Mouse (Mus musculus) testis, adult 2 months (tissue): ENCODE results near the gene Hcfc1.

Source experiments
- CTCF ChIP-seq: fragments of 200-500 bp; IDR thresholded peaks from 2 replicates; pipeline ENCODE4 v1.5.1; 2012; ENCODE audit warnings: low read depth, mild to moderate bottlenecking, inconsistent platforms, low read length, moderate library complexity; ENCODE audit not compliant: control insufficient read depth, insufficient read depth, insufficient replicate concordance
- POLR2A ChIP-seq: fragments of 200-500 bp; IDR thresholded peaks from 2 replicates; pipeline ENCODE4 v1.6.1; 2012; ENCODE audit warnings: low read depth, mild to moderate bottlenecking, inconsistent platforms, low read length, moderate library complexity; ENCODE audit not compliant: control insufficient read depth

DNA sequence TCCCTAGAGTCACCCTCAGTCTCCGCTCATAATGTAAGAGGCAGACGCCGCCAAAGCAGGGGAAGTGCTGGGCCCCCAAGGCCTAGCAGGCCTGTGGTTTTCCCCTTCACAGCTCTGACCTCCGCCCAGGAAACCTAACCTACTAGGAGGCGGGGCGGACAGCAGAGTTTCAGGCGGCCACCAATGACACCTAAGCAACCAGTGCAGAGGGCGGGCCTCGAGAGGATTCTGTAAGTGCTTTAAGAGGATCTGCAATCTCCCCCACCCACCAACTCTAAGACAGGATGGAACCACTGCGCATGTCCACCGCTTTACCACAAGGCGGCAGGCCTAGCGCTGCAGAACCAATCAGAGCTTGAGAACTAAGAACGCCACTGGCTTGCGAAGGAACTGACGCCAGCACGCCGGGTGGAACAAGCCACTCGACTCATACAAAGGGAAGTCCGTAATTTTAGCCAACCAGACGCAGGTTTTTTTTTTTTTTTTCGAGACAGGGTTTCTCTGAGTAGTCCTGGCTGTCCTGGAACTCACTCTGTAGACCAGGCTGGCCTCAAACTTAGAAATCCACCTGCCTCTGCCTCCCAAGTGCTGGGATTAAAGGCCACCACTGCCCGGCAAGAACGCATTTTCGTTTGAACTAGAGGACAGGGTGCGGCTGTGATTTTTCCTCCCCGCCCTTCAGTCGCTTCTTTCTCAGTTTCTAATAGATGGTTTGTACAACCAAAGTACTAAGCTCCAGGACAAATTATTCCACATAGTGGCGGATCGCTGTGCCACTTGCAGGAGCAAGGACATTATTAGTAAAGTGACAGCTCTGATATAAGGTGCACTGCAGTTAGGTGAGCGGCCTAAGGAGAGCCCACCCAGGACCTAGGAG, 51.1 kb downstream of the Hcfc1 start:
- TF ChIP-seq CTCF (no peak), POLR2A (0 out of 2 replicates have a peak, but pooled peaks have one; percentile 36)
